Mouse (Mus musculus) cortical plate, adult 2 months (tissue): ENCODE data around the gene Mlana.

Source experiments
- CTCF ChIP-seq: fragments of 200-500 bp; IDR thresholded peaks from 2 replicates; pipeline ENCODE4 v1.5.1; 2011; ENCODE audit warnings: mild to moderate bottlenecking, control low read depth, low read length; ENCODE audit not compliant: insufficient read depth; ENCODE audit errors: extremely low read depth
- POLR2A ChIP-seq: fragments of 200-500 bp; IDR thresholded peaks from 2 replicates; pipeline ENCODE4 v1.6.1; 2011; ENCODE audit warnings: mild to moderate bottlenecking, low read length, control low read depth; ENCODE audit not compliant: insufficient read depth; ENCODE audit errors: extremely low read depth

DNA sequence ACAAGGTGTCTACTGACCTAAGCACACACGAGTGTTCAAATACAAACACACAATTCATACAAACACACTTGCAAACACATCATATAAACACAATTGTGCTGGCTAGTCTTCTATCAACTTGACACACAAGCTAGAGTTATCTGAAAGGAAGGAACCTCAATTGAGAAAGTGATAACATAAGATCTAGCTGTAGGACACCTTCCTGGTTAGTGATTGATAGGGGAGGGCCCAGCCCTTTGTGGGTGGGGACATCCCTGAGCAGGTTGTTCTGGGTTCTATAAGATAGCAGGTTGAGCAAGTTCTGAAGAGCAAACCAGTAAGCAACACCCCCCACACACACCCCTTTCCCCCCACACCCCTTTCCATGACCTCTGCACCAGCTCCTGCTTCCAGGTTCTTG is 47.9 kb upstream of the Mlana start:
- TF ChIP-seq POLR2A (no peak), CTCF (no peak)
